Mouse (Mus musculus) v-Abl transformed pro-B cells (cell line): ENCODE results near the gene Acat2.

Experiments used
- in situ Hi-C, 2 experiments: fragments of 400-800 bp; cut with MboI; formaldehyde crosslinking; loops; one replicate each; pipeline ENCODE4 v1.15.1; 2025; ENCODE audit not compliant: unreplicated experiment in 2 of 2

Gene Acat2

GRCm38 (mm10) chr17:12960331-12960873 is at the start of gene Acat2:
Acat2 (minus strand) TSS chr17:12960747.
- in situ Hi-C loops = no loop called here

- in situ Hi-C loops = loop anchor here in 1 of 2 experiments (25.0 kb wide), 1 partner anchor 598 kb away; no protein-coding TSS in a partner anchor
Measured at GRCm38 (mm10) chr17:13009887-13010286, 49.3 kb upstream of the Acat2 start.

DNA sequence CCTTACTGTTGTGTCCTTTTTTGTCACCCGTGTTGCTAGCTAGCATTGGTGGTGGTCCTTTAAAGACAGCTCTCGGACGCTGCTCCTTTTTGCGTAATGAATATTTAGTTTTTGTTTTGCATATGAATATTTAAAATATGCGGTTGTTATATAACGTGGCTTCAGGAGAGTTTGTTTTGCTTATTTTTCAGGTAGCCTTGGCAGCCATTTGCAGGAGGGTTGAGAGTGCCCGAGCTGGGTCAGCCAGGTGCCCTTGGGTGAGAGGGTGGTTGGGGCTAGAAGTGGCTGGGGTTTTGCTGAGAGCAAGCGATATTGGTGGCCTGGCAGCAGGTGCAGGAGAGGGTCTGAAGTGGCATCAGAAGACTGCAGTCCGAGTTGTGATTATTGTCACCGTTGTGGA is 48.0 kb upstream of the Acat2 start:
- in situ Hi-C loops = loop anchor here in 1 of 2 experiments (25.0 kb wide), 1 partner anchor 596 kb away; no protein-coding TSS in a partner anchor

DNA sequence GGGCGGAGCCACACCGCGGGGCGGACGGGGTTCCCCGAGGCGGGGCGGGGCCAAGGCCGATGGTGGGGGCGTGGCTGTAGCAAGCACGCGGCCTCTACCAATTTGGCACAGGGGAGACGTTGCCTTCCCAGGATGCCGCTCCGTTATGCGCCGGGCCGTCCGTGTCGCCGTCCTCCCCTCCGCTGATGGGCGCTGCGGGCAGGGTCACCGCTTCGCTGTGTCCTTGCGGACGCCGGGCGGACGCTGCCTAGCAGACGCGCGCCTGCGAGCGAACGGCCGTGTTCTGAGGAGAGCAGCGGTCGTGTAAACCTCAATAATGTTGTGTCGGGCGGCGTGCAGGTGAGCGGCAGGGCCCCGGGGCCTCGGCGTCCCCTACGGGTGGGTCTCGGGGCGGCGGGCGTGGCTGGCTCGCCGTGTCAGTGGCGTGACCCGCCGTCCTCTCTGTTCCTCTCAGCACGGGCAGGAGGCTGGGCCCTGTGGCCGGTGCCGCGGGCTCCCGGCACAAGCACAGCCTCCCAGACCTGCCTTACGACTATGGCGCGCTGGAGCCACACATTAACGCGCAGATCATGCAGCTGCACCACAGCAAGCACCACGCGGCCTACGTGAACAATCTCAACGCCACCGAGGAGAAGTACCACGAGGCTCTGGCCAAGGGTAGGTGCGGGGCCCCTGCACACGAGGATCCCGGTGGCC is 47.3 kb upstream of the Acat2 start:
- in situ Hi-C loops = loop anchor here in 1 of 2 experiments (25.0 kb wide), 1 partner anchor 596 kb away; no protein-coding TSS in a partner anchor

GRCm38 (mm10) chr17:13006984-13007383 is 46.4 kb upstream of the Acat2 start:
- in situ Hi-C loops = loop anchor here in 1 of 2 experiments (25.0 kb wide), 1 partner anchor 595 kb away; no protein-coding TSS in a partner anchor

DNA sequence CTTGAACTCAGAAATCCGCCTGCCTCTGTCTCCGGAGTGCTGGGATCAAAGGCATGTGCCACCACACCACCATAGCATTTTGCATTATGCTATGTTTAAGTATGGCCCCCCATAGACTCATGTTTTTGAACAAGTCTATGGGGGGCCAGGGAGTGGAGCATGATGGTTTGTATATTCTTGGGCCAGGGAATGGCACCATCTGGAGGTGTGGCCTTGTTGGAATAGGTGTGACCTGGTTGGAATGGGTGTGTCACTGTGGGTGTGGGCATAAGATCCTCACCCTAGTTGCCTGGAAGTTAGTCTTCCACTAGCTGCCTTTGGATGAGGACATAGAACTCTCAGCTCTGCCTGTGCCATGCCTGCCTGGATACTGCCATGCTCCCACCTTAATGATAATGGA is 46.0 kb upstream of the Acat2 start, which contains the start of gene Sod2:
Gene Sod2 (plus strand): TSS at position 301 of the 400 bp plus-strand sequence.
- in situ Hi-C loops = loop anchor here in 1 of 2 experiments (25.0 kb wide), 1 partner anchor 594 kb away; no protein-coding TSS in a partner anchor

DNA sequence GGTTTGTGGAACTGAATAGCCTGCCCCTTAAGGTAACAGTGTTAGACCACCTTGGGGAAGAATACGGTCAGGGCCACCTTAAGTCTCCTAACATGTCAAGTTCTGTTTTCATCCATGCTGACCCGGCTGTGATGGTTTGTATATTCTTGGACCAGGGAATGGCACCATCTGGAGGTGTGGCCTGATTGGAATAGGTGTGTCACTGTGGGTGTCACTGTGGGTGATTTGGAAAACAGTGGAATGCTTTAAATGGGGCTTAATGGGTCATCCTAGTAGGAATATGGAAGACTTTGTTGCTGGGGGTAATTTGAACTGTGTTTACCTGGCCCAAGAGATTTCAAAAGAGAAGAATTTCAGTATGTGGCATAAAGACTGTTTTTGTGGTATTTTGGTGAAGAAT is 43.9 kb upstream of the Acat2 start:
- in situ Hi-C loops = loop anchor here in 1 of 2 experiments (25.0 kb wide), 1 partner anchor 592 kb away; no protein-coding TSS in a partner anchor

GRCm38 (mm10) chr17:13002243-13002642 is 41.7 kb upstream of the Acat2 start:
- in situ Hi-C loops = loop anchor here in 1 of 2 experiments (25.0 kb wide), 1 partner anchor 590 kb away; no protein-coding TSS in a partner anchor

- in situ Hi-C loops = loop anchor here (5.0 to 25.0 kb wide), 3 partner anchors 84 to 687 kb away; partner anchors contain the start of genes Map3k4 (in 1 of the 2), Mrgprh (in 1 of the 2), Mrpl18 (in 1 of the 2) and Pnldc1 (in 1 of the 2)
Measured at GRCm38 (mm10) chr17:12999069-12999468, 38.5 kb upstream of the Acat2 start.

- in situ Hi-C loops = loop anchor here (5.0 to 25.0 kb wide), 3 partner anchors 83 to 686 kb away; partner anchors contain the start of genes Map3k4 (in 1 of the 2), Mrgprh (in 1 of the 2), Mrpl18 (in 1 of the 2) and Pnldc1 (in 1 of the 2)
Measured at GRCm38 (mm10) chr17:12997890-12998289, 37.3 kb upstream of the Acat2 start.

DNA sequence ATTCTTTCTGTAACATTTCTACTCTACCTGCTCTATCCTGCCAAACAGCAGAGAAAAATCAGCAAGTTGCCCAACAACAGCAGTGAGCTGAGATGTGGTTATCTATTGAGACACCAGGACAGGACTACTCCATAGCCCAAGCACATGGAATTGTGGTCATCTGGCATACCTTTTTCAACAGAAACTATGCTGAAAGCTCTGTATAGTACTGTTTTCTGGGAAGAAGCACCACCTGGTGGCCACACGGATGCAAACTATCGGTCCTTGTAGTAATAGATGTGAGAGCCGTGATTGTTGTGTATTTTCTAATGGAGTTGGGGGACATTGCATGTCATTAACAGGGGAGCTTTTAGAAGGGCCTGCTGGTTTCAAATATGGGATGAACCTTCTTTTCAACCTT is 35.8 kb upstream of the Acat2 start:
- in situ Hi-C loops = loop anchor here (5.0 to 25.0 kb wide), 3 partner anchors 82 to 684 kb away; partner anchors contain the start of genes Map3k4 (in 1 of the 2), Mrgprh (in 1 of the 2), Mrpl18 (in 1 of the 2) and Pnldc1 (in 1 of the 2)

- in situ Hi-C loops = loop anchor here (5.0 to 25.0 kb wide), 4 partner anchors 77 to 682 kb away; partner anchors contain the start of genes Mrpl18 (in 2 of the 2), Tcp1 (in 2 of the 2), Map3k4 (in 1 of the 2) and Pnldc1 (in 1 of the 2)
Measured at GRCm38 (mm10) chr17:12994069-12994468, 33.5 kb upstream of the Acat2 start, which contains the start of gene Wtap. Wtap (minus strand) TSS chr17:12994169.

DNA sequence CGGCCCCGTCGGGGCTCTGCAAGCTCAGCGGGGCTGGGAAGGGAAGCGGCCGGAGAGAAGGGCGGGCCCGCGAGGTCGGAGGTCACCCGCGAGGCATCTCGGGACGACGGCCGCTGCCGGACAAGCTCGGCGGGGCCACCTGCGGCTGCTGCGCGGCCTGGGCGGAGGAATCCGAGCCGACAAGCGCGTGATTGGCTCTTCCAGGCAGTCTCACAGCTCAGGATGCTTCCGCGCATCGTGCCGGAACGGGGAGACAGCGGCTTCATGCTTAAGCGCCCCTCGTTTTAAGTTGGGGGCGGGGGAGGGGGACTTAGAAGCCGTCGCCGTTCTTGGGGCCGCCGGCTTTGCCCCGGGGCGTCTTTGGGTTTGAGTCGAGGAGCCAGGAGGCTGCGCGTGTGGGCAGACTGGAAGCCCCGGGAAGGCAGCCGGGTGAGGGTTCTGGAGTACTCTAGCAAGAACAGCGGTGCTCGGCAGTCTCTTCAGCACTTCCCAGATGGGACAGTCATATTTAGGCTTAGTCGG is 32.0 kb upstream of the Acat2 start:
- in situ Hi-C loops = loop anchor here (5.0 to 25.0 kb wide), 4 partner anchors 75 to 680 kb away; partner anchors contain the start of genes Mrpl18 (in 2 of the 2), Tcp1 (in 2 of the 2), Map3k4 (in 1 of the 2) and Pnldc1 (in 1 of the 2)

- in situ Hi-C loops = loop anchor here (5.0 to 25.0 kb wide), 4 partner anchors 74 to 679 kb away; partner anchors contain the start of genes Mrpl18 (in 2 of the 2), Tcp1 (in 2 of the 2), Map3k4 (in 1 of the 2) and Pnldc1 (in 1 of the 2)
Measured at GRCm38 (mm10) chr17:12991635-12992358, 31.2 kb upstream of the Acat2 start.

DNA sequence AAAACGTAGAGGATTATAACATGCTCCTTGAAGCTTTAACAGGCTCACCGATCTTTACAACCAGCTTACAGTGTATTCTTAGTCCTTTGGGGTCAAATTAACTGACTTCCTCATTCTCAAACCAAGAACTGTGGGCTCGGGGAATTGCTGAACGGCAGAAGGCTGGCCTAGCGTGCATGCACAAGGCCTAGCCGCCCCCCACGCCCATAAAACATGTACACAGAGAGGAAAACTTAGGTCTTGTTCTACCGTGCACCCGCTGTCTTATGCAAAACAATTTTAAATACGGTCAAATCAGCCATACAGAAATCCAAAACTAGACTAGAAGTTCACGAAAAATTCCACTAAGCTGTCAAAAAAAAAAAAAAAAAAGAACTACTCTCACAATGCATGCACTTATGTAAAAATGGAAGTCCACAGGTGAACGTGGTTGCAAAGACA is 30.7 kb upstream of the Acat2 start:
- in situ Hi-C loops = loop anchor here (5.0 to 25.0 kb wide), 4 partner anchors 74 to 679 kb away; partner anchors contain the start of genes Mrpl18 (in 2 of the 2), Tcp1 (in 2 of the 2), Map3k4 (in 1 of the 2) and Pnldc1 (in 1 of the 2)

- in situ Hi-C loops = loop anchor here (5.0 to 25.0 kb wide), 4 partner anchors 73 to 678 kb away; partner anchors contain the start of genes Mrpl18 (in 2 of the 2), Tcp1 (in 2 of the 2), Map3k4 (in 1 of the 2) and Pnldc1 (in 1 of the 2)
Measured at GRCm38 (mm10) chr17:12990567-12991145, 30.1 kb upstream of the Acat2 start.

- in situ Hi-C loops = loop anchor here in 1 of 2 experiments (25.0 kb wide), 1 partner anchor 676 kb away; the partner anchor contains the start of gene Map3k4
Measured at GRCm38 (mm10) chr17:12988096-12988495, 27.5 kb upstream of the Acat2 start.

- in situ Hi-C loops = loop anchor here in 1 of 2 experiments (25.0 kb wide), 1 partner anchor 672 kb away; the partner anchor contains the start of gene Map3k4
Measured at GRCm38 (mm10) chr17:12983988-12984387, 23.4 kb upstream of the Acat2 start.
